ENCODE assay signal across 16 mouse cellular contexts in the genomic region with DNA sequence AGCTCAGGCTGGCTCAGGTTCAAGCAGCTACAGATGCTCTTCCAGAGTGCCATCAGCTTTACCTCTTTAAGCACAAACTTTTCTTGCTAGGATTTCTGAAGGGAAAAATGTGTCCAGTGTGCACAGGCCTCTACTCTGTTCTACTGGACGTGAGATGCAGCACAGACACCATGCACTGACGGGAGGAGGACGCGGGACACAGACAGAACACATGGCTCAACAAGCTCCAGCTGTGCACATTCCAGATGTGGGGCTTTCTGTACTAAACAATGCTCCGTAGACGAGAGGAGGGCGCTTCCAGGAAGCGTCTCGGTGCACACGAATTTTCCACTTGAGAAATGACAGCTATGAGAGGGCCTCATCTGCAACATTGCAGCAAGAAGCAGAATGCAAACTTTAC. TPM values are rescaled to one million over a fixed set of nuclear protein-coding genes. Genes with fewer than 3 reads are reported as not detected.
"Had no signal": no experiment of that assay in that cellular context is flagged by ENCODE, and none has a peak within 500 bp of the region (broad histone marks: within the 10 kb centered on the region; RNA-seq: fewer than 3 reads in every experiment).

No protein-coding gene starts in this region.

- H3K4me3 ChIP-seq: lung, embryonic 15.5 days; megakaryocyte, embryonic 14.5 days; midbrain, embryonic 13.5 days; midbrain, embryonic 15.5 days; neural tube, embryonic 12.5 days had no signal

- H3K4me2 ChIP-seq: lung, embryonic 15.5 days; midbrain, embryonic 11.5 days; midbrain, embryonic 13.5 days; midbrain, embryonic 15.5 days; neural tube, embryonic 12.5 days had no signal

- H3K9ac ChIP-seq: lung, embryonic 15.5 days; midbrain, embryonic 13.5 days; midbrain, embryonic 15.5 days; neural tube, embryonic 12.5 days had no signal

- DNase-seq: lung, adult 18-20 months; lung, postnatal 14 days; lung, postnatal 36 days; right cerebral cortex, postnatal 14 days; thymus, adult 18-20 months; thymus, postnatal 14 days; thymus, postnatal 36 days had no signal

- ATAC-seq: lung, postnatal 0 days; midbrain, embryonic 13.5 days; midbrain, embryonic 15.5 days had no signal

- H3K27me3 ChIP-seq: lung, embryonic 15.5 days; megakaryocyte, embryonic 14.5 days; midbrain, embryonic 13.5 days; midbrain, embryonic 15.5 days; neural tube, embryonic 12.5 days had no signal

- H3K9me3 ChIP-seq: lung, embryonic 15.5 days; megakaryocyte, embryonic 14.5 days; midbrain, embryonic 13.5 days; midbrain, embryonic 15.5 days; neural tube, embryonic 12.5 days had no signal

- H3K4me1 ChIP-seq: neural tube, embryonic 12.5 days had no signal

- H3K27ac ChIP-seq: lung, embryonic 15.5 days; macrophage; midbrain, embryonic 13.5 days; midbrain, embryonic 15.5 days; neural tube, embryonic 12.5 days had no signal

RNA-seq across cellular contexts. Expression of a gene that starts 45.9 kb away (rescaled TPM):
- polyA plus RNA-seq: spleen, adult 2 months had no signal
